Mouse (Mus musculus) heart, adult 18-20 months (tissue): ENCODE results near the gene Mx1. TPM values are rescaled to one million over a fixed set of nuclear protein-coding genes. Genes with fewer than 3 reads are reported as not detected.
A peak's percentile ranks its signal among the peaks of the same experiment; 100 is the strongest.

Experiments used
- DNase-seq, 2 experiments: peaks; one replicate each; pipeline ENCODE4 v3.0.0; 2021 to 2022; ENCODE audit warnings: mixed read lengths in 1 of 2
- long read RNA-seq, 2 experiments: library from polyadenylated mRNA; stranded (forward); transcript quantifications; one replicate each; pipeline ENCODE4 v2.0.0; 2021
- total RNA-seq, 2 experiments: library from RNA; stranded (reverse); gene quantifications; 2 replicates each; pipeline ENCODE4 v1.2.3; 2021

Gene Mx1
- total RNA-seq, result 1 to 10 TPM; 1.6 to 1.9 TPM
- long read RNA-seq, experiment 1, result 0 reads
- long read RNA-seq, experiment 2, result 0 reads

DNA sequence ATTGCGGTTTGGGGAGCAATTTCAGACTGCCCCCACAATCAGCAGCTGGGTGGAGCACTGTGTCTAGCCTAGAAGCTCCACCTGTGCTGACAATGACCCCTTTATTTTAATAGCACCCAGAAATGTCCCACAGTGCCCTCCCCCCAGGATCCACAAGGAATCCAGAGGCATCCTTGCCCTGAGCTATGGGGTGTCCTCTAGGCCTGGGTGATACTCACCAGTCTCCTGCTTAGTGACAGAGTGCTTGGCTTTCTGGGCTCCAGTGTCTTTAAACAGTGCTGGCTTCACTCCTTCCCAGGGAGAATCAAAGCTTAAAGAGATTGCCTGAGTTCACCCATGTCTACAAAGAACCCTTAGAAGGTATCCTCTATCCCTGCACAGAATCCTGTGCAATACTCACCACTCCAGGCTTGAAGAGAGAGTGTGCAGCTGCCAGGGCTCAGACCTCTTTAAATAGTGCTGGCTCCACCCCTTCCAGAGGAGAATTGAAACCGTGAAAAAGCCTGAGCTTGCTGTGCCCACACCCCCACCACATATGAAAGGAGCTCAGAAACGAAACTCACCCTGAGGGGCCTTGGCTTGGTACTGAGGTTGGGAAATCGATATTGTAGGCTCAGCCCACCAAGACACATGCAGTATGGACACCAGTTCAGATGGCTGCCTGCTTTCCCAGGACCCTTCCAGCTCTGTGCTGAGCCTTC lies at the start of gene Mx1:
Gene Mx1, minus strand, starts transcription at position 427 of the 701 bp plus-strand sequence.
- peak; percentile 38 to 40 for DNase-seq

DNA sequence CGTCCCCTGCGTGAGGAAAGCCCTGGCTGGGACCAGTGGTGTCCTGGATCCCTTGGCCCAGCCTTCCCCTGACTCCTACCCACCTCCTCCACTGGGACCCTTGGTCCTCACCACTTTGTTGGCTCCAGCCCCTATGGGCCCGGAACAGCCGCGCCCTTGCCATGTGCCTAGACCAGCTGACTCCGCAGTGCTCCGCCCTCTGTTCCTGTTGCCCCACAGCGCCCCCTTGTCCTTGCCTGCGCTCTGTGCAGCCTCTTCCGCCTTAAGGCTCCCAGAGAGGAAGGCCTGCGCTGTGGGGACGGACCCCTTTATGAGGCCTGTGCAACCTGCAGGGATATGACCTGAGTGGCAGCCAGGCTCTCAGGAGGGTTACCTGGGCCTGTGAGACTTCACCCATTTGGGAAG lies 49.6 kb upstream of the Mx1 start:
- no peak for DNase-seq

DNA sequence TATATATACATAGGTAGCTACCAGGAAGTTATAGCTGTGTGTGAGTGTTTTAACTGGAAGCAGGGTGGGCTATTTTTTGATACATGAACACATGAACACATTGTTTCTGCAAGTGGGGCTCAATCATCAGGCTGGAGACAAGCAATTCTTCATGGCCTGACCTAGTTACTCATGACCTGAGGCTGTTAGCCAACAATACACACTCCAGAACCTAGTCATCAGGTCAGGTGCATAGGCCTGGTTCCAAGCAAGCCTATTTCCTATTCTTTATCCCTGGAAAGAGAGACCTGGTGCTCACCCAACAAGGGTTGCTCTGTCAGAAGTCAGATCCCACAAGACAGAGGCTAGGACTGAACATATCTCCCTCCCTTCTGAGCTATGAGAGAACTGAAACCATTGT lies 48.8 kb upstream of the Mx1 start:
- DNase-seq, result peak in 1 of 2 experiments; percentile 18

DNA sequence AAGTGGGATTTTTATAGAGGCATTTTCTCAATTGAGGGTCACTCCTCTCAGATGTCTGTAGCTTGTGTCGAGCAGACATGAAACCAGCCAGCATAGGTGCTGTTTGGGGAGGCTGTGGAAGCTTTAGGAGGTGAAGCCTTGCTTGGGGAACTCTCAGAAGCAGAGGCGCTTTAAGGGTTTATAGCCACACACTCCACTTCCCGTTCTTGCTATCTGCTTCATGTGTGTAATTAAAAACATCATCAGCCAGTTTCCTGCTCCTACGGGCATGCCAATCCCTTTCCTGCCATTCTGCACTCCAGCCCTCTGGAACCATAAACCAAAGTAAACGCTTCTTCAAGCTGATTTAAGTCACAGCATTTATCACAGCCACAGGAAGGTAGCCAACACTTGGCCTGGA lies 48.1 kb upstream of the Mx1 start:
- DNase-seq, result no peak

DNA sequence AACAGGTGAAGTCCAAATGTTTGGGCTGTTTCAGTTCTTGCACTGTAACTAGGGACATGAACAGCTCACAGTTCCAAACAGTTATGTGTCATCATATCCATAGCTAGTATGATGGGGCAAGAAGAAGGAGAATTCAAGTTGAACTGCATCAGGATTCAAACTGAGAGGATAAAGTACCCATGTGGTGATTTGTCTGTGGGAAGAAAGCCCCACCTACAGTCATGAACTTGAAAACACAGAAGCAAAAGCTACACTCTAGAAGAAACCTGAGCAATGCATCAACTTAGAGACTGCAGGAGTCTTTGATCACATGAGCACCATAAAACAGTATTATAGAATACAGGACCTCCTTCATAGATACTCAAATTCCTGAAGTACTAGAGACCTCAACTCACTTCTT lies 45.1 kb upstream of the Mx1 start:
- DNase-seq, result no peak

DNA sequence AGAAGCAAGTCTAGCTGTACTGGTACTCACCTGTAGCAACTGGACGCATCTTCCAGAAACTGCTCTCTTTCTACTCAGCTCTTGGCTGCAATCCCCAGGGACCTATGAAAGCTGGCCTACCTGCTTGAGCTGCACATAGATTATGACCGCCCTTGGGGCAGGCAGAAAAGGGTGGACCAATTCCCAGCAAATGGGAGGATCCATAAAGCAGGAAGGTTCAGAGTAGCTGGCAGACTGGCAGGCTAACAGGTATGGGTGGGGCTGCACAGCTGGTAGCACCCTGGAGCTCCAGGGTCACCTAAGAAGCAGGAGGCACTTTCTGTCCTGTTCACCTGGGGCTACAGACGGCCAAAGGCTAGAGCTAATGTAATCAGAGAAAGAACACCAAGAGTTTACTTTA lies 42.1 kb upstream of the Mx1 start:
- no peak for DNase-seq

DNA sequence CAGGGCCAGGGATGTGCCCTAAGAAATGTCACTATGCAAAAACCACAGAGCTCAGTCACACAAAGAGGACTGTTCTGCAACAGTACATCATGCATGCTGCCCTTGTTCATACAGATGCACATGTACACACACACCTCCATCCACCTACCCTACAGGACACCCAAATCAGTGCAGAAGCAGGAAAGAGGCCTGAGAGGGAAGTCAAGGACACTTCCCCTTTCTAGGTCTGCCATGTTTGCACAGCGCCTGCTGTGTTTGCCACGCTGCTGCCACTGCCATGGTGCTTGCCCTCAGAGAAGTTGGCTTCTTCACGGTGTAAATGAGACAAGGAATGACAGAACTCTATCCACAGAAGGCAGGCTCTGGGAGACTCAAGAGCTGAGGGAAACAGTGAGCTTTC lies 41.1 kb upstream of the Mx1 start:
- no peak for DNase-seq

DNA sequence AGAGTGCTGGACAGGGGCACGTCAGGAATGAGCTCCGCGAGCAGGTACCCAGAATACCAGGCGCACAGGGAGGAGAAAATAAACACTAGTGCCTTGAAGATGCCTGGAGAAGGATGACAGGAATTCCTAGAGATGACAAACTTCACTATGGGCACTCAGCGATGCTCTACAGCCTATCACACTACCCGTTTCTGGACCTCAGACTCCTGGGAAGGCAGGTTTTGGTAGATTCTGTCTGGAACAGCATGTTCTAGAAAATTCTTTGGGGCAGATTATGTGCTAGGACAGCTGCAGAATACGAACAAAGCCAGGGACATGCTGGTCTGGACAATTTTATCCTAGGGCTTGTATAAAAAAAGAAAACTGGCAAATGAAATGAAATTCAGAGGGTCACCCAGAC lies 38.2 kb upstream of the Mx1 start:
- DNase-seq, result no peak

DNA sequence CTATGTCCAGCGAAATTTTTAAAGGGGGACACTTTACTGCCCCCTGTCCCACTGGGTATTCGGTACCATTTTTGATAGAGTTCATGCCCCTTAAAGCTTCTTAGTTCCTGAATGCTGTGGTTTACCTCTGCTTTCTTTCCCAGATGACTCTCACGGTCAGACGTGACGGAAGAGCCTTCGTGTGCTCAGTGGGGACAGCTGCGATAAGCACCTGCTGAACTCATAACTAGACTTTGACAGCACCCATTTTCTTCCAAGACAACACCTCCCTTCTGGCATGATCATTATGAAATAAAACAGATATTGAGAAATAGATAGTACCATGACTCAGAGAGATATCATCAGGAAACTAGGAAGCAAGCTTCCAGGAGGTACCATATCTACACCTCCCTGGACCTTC lies 36.7 kb upstream of the Mx1 start:
- no peak for DNase-seq

DNA sequence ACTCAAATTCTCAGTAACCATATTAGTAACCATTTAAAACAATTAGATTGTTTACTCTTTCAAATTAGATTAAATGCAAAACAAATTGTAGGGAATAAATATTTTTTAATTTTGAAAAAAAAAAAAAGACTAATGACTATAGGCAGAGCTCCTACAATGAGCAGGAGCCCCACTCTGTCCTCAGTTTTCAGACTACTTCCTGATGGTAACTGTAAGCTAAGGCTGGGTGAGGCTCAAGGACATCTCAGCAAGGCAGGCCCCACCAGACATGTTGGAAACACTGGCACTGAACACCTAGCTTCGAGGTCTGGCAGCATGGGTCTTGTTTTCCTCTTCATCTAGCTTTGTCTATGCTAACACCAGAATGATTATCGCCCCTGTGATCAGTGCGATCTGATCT lies 35.4 kb upstream of the Mx1 start:
- no peak for DNase-seq

DNA sequence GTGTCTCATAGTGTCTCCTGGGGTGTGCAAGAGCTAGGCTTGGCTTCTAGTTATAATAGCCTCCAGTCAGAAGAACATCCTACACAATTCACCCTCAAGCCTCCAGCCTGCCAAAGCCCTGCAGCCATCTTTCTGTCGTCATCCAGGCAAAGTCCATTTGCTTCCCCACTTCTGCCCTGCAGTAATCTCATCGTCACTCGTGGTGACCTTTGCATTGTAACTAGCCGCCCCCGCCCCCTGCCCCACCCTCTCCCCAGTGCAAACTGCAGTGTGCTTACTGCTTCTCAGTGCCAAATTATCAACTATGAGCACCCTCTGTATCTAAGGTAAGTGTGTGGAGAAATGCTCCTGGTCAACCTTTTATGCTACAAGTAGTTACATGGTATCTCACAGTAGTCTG lies 35.0 kb upstream of the Mx1 start:
- DNase-seq, result no peak

DNA sequence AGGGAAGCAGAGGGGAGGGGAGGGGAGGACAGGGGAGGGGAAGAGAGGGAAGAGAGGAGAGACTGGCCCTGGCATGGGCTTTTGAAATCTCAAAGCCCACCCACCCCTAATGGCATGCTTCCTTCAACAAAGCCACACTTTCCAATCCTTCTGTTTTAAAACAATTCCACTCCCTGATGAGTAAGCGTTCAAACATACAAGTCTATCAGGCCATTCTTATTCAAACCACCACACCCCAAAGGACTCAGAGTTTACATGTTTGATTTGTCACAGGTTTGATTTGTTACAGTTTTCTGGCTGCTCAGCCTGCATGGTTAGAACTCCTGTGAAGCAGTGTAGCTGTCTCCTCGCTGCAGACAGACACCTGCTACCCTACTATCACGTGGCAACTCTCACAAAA lies 33.3 kb upstream of the Mx1 start:
- DNase-seq, result no peak

DNA sequence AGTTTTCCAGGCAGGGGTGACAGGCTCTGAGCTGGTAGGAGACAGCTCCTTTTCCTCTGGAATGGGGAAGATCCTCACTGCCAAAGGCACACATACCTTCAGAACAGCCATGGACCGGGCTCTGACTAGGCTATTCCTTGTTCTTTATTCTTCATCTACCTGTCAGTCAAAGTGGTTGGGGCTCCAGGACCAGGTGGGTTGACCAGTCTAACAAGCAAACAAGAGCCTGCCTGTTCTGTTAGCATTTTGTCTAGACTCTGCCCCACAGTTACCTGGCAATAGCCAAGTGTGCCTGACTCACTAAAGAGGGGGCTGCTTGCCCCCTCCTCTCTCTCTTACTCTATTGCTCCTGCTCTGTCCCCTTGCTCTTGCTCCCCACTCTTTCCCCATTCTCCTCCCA lies 29.7 kb upstream of the Mx1 start:
- DNase-seq, result no peak

DNA sequence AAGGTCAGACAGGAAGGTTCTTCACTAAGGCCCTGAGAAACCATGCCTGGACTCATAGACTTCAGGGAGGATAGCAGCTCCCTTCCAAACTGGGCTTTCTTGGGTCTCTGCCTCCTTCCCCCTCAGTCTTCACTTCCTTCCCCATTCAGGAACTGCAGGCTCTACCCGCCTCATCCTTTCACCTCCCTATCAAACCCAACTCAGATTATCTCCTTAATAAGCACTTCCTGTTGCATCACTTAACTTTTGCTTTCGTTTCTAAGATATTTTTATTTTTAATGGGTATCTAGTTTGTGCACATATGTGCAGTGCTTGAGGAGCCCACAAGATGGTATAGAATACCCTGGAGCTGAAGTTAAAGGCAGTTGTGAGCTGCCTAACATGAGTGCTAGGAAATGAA lies 15.9 kb upstream of the Mx1 start:
- no peak for DNase-seq

DNA sequence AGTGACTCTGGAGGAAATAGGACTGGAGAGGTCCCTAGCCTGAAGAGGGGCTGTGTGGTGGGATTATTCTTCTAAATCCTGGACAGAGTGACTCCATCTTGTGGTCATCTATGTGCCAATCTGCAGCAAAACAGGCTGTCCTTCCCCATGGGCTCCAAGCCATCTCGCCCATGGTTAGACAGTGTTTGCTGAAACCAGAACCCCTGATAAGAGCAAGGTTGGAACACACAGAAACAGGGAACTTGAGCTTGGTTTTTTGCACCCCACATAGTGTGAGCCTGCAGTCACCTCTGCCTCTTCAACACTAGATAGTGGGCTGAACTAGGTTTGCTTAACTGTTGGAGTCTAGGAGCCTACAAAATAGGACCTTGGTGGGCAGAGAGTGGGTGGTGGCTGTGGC lies 13.8 kb upstream of the Mx1 start:
- no peak for DNase-seq

DNA sequence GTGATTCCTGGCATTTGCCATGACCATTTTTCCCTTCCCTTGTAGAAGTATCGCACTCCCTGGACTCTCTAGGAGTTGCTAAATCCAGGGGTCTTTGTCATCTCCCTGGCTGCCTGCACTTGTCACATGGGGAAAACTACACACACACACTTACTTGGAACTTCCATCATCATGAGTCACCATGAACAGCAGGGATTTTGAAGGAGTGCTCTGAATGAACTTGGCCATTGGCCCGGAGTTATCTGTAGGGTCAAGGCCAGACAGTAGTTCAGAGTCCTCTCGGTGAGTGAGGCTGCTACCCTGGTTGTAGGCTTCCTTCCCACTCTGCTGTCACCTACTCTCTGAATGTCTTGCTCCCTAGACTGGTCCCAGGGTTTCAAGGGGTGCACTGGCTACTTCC lies 12.9 kb upstream of the Mx1 start:
- DNase-seq, result peak; percentile 40 to 66

DNA sequence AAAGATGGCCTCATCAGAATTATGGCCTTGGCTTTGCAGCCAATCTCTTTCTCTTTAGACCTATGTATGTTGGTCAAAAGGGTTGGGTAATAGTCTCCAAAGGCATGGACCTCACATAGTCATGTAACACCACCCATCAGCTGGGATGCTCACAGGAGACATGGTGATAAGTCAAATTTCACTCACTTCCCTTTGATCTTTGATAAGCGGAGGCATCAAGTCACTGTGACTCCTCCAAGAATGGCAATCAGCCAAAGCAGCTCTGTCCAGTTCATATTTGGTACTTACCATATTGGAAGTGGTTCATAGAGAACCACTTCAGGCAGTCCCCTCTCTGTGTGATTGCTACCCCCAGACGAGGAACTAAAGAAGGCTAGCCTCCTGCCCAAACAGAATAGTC lies 12.0 kb upstream of the Mx1 start:
- DNase-seq, result no peak

DNA sequence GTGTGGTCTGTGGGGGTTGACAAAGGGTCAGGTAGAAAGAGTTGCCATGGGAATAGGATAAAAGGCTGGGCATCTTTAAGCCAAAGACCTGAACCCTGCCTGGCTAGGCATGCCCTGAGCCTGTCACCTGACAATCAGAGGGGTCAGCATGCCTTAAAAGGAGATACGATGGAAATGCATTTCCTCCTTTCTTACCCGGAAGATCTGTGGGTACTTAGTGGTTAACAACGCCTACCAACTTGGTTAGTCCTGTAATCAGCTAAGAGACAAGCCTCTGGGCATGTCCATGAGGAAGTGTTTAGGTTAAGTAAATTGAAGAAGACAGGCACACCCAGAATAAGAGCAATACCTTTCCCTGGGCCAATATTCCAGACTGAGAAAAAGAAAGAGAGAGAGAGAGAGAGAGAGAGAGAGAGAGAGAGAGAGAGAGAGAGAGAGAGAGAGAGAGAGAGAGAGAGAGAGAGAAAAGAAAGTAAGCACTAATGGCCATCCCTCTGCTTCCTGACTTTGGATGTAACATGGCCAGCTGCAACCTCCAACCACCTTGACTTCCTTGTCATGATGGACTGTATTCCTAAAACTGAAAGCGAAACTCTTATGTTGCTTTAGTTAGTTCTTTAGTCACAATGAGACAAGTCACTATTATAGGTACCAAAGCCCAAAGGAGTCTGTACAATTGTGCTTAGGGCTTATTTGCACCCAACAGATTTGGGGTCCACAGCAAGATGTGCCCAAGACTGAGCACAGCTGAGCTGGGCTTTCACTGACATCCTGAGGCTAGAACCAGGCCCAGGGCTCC lies 5.5 kb upstream of the Mx1 start:
- no peak for DNase-seq

DNA sequence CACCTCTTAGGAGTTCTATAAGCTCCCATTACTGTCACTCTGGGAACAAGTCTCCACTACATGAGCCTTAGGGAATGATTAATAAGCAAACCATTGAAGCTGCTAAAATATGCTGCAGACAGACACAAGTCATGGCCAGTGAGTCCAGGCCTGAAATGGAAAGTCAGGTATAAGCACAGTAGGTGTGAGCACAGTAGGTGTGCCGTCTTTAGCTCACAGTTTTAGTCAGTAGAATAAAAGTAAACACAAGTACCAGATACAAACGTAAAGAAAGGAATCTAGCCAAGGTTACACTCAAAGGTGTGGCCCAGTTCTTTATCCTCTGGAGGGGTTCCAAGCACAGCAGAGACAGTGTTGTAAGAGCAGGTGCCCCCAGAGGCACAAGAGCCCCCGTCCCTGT lies 4.8 kb upstream of the Mx1 start:
- no peak for DNase-seq

DNA sequence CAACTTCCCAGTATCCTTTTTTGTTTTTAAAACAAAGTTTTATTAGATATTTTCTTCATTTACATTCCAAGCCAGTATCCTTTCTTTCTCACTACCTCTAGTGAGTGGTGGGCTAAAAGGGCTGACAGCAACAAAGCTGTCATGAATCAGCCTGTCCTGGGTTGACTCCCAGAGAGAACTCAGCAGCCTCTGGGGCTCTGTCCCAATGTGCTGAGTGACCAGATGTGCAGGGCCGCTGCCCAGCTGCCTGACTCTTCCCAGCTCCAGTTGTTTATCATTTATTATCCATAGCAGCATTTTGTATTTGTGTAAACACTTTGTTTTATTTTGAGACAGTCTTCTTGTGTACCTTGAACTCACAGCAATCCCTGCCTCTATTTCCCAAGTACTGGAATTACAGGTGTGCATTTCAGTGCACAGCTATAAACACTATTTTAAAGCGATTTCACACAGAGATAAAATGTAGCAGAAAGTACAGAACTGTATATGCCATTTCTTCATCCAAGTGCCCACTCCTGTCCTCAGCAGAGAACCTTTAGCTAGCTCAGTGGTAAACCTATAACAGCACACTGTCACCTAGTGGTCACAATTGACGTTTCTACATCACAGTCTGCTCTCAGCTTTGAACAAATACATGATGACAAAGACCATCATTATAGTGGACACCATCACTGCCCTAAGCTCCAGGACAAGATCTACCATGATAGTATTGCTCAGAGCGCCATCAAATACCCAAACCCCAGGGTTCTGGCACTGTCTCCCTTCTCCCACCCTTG lies 3.7 kb upstream of the Mx1 start:
- DNase-seq, result peak in 1 of 2 experiments; percentile 19

DNA sequence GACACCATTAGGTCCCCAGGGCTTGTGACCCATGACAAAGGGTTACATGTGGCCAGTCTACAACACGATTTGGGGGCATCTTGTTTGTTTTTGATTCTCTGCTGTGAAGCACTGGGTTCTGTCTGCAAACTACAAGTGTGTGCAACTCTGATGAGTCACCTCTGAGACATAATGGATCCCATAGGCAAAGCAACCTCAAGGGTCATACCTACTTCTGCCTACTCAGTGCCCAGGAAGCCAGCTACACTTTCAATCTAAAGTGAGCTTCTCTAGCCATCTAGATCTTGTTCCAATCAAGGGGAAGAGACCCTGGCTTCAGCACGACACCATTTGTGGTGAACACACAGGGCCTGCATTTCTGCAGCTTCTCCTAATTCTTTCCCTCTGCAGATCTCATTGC lies 1.4 kb downstream of the Mx1 start:
- DNase-seq, result no peak

DNA sequence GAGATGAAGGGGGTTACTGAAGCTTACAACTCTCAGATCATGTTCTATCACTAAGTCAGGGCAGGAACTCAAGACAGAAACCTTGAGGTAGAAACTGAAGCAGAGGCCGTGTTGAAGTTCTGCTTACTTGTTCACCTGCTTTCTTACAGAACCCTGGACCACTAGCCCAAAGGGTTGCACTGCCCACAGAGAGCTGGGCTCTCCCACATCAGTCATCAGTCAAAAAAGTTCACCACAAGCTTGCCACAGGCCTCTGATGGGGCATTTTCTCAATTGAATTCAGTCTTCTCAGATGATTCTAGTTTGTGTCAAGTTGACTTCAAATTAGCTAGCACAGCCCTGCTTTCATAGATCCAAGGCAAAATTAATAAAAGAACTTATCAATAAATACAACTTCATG lies 2.9 kb downstream of the Mx1 start:
- no peak for DNase-seq

DNA sequence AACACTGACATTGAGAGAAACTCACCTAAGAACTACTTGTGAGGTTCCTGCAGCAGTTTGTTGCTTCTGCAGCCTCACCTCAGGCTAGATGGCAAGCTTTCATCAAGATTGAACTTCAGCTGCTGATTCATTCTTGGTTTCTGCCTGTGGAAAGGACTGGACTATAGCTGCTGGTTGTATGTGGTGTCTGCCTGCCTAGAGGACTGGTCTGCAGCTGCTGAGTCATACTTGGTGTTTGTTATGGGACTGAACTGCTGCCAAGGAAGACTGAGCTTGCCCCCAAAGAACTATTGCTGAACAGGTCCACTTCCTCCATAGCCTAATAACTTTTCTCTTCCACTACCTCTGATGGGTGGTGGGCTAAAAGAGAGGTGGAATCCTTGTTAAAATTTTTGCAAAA lies 15.3 kb downstream of the Mx1 start:
- no peak for DNase-seq
